Mouse (Mus musculus): ENCODE results near the gene Safb2.

DNA sequence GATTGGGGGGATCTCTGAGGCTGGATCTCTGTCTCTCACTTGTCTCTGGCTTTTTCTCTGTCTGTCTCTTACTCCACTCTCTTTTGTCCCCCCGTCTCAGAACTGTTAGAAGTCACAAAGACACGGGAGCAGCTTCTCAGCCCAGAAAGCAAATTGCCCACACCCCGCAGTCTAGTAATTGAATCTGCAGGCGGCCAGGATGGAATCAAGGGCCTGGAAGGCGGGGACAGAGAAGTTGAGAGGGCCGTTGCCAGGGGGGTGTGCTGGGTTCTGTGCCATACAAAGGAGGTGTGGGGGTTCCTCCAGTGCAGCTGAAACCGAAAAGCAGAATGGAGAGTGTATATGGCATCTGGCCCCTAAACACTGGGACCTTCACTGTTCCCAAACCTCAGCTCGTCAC is 41.6 kb downstream of the Safb2 start:
- TF ChIP-seq CTCF (IDR thresholded peaks at IDR 0.05; ENCODE audit: borderline replicate concordance, insufficient read depth, low read length) = no peak
- TF ChIP-seq POLR2A (IDR thresholded peaks at IDR 0.05; ENCODE audit: low read depth, low read length) = no peak
